In the genomic region with DNA sequence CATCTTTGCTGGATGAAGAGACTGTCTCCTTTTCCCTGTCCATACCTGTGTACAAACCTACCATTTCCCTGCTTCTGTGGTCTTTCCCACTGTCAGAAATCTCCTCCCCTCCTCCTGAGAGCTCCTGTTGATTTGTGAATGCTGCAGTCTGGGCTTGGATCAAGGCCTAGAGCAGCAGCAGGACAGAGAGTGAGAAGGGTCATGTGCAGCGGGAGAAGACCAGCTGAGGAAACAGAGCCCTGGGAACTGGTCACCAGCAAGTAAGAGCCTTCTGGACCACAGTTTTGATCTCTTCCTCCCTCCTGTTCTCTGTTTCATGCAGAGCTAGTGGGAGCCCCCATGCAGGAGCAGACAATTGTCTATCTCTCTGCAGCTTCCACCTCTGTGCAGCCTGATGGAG, we compare ENCODE assay signal across 32 mouse cellular contexts. TPM values are rescaled to one million over a fixed set of nuclear protein-coding genes. Genes with fewer than 3 reads are reported as not detected.
DNase-seq lines count a peak whose midpoint lies in the region; ATAC-seq lines count a peak whose summit lies in the region.
"Had no signal": no experiment of that assay in that cellular context is flagged by ENCODE, and none has a peak within 500 bp of the region (broad histone marks: within the 10 kb centered on the region; RNA-seq: fewer than 3 reads in every experiment).

No protein-coding gene starts in this region.

- no peak overlapping the region for H3K27ac ChIP-seq in forebrain, embryonic 11.5 days (ENCODE audit: low read depth, low read length)
- no peak overlapping the region for H3K27ac ChIP-seq in forebrain, embryonic 12.5 days
- H3K27ac ChIP-seq: embryonic facial prominence, embryonic 10.5 days; embryonic facial prominence, embryonic 13.5 days; forebrain, embryonic 15.5 days; gastrocnemius, adult 2 months; heart, embryonic 15.5 days; hindbrain, embryonic 14.5 days; hindbrain, postnatal 0 days had no signal

- H3K9ac ChIP-seq in forebrain, embryonic 11.5 days (ENCODE audit: low read length) = no peak overlapping the region
- no peak overlapping the region for H3K9ac ChIP-seq in forebrain, embryonic 12.5 days
- H3K9ac ChIP-seq: embryonic facial prominence, embryonic 13.5 days; forebrain, embryonic 15.5 days; heart, embryonic 12.5 days; heart, embryonic 15.5 days; hindbrain, embryonic 14.5 days had no signal

- H3K27me3 ChIP-seq in forebrain, embryonic 11.5 days (ENCODE audit: control insufficient read depth, insufficient read depth, low read length) = no peaks in the 10 kb centered on the region
- H3K27me3 ChIP-seq in forebrain, embryonic 12.5 days = peaks cover 10% of the 10 kb centered on the region; the same call in 1 of the 2 replicates
- H3K27me3 ChIP-seq: embryonic facial prominence, embryonic 13.5 days; forebrain, embryonic 15.5 days had no signal

- no peak overlapping the region for H3K4me3 ChIP-seq in forebrain, embryonic 11.5 days (ENCODE audit: low read depth, low read length)
- no peak overlapping the region for H3K4me3 ChIP-seq in forebrain, embryonic 12.5 days (replicated peaks)
- H3K4me3 ChIP-seq: embryonic facial prominence, embryonic 10.5 days; embryonic facial prominence, embryonic 13.5 days; erythroblast, embryonic 14.5 days; forebrain, embryonic 15.5 days; gastrocnemius, adult 2 months; heart, embryonic 12.5 days; heart, embryonic 15.5 days had no signal

- H3K9me3 ChIP-seq in forebrain, embryonic 11.5 days (ENCODE audit: control insufficient read depth, low read length) = no peaks in the 10 kb centered on the region
- H3K9me3 ChIP-seq in forebrain, embryonic 12.5 days = no peaks in the 10 kb centered on the region
- H3K9me3 ChIP-seq: embryonic facial prominence, embryonic 10.5 days; embryonic facial prominence, embryonic 13.5 days; forebrain, embryonic 15.5 days; heart, embryonic 12.5 days; heart, embryonic 15.5 days had no signal

- no peak for ATAC-seq in forebrain, embryonic 11.5 days (replicated peaks; ENCODE audit: low FRiP score)
- no peak for ATAC-seq in forebrain, embryonic 12.5 days (ENCODE audit: low FRiP score)
- ATAC-seq: activated CD4-positive, CD25-positive, alpha-beta regulatory T cell, adult 4 months; forebrain, embryonic 15.5 days; hindbrain, postnatal 0 days; inflammation-experienced regulatory T-cells, adult 6 months had no signal

- H3K4me1 ChIP-seq in forebrain, embryonic 11.5 days (replicated peaks; ENCODE audit: control insufficient read depth, insufficient read depth, low read length) = no peaks in the 10 kb centered on the region; the same call in 1 of the 2 replicates
- H3K4me1 ChIP-seq in forebrain, embryonic 12.5 days = peaks cover 16% of the 10 kb centered on the region

- no peaks in the 10 kb centered on the region for H3K36me3 ChIP-seq in forebrain, embryonic 11.5 days (ENCODE audit: control insufficient read depth, insufficient read depth, low read length)
- H3K36me3 ChIP-seq in forebrain, embryonic 12.5 days (replicated peaks) = no peaks in the 10 kb centered on the region
- H3K36me3 ChIP-seq: forebrain, embryonic 15.5 days; heart, embryonic 15.5 days had no signal

- H3K4me2 ChIP-seq in forebrain, embryonic 11.5 days (ENCODE audit: low read depth, low read length, severe bottlenecking) = no peak overlapping the region
- H3K4me2 ChIP-seq in forebrain, embryonic 12.5 days = no peak overlapping the region
- H3K4me2 ChIP-seq: embryonic facial prominence, embryonic 13.5 days; forebrain, embryonic 15.5 days; heart, embryonic 12.5 days; heart, embryonic 15.5 days; hindbrain, embryonic 14.5 days had no signal

- 86% methylated on average over 1 of the region's 1 CpGs for WGBS in forebrain, embryonic 11.5 days
- 96% methylated on average over 1 of the region's 1 CpGs for WGBS in forebrain, embryonic 12.5 days

- DNase-seq in forebrain, embryonic 11.5 days (ENCODE audit: low spot score) = peak; percentile 36
- peak; percentile 19 for DNase-seq in kidney, postnatal 10 days
- no peak for DNase-seq in kidney, adult 9 months
- DNase-seq in right cerebral cortex, postnatal 10 days (ENCODE audit: low spot score in 2 of 2) = peak; percentile 13 to 23
- no peak for DNase-seq in right cerebral cortex, postnatal 25 days
- peak; percentile 23 for DNase-seq in testis, postnatal 10 days (ENCODE audit: low spot score)
- DNase-seq in cerebellum, postnatal 14 days = no peak
- DNase-seq: adrenal gland, postnatal 10 days; adrenal gland, postnatal 36 days; cerebellum, adult 11 months; cerebellum, adult 9-11 months; cerebellum, postnatal 36 days; embryo, embryonic 11 days; gastrocnemius, adult 2 months; gastrocnemius, postnatal 14 days; heart, adult 18-20 months; heart, postnatal 10 days; heart, postnatal 4 days had no signal

RNA-seq across cellular contexts. Expression of gene Rgs19, which starts 2.0 kb away (rescaled TPM):
- 64.7 and 74.8 TPM in 2 replicates for polyA plus RNA-seq in forebrain, embryonic 11.5 days (2014; fragmentation: Nextera tagmentation; extraction: Ambion mirVana)
- 47.5 and 47.6 TPM in 2 replicates for polyA plus RNA-seq in forebrain, embryonic 12.5 days (2016; fragmentation: Nextera tagmentation; extraction: Ambion mirVana)

RNA-seq across cellular contexts. Expression of gene Lkaaear1, which starts 2.5 kb away (rescaled TPM):
- not detected in 2 replicates for polyA plus RNA-seq in forebrain, embryonic 11.5 days (2014; fragmentation: Nextera tagmentation; extraction: Ambion mirVana)
- not detected in 2 replicates for polyA plus RNA-seq in forebrain, embryonic 12.5 days (2016; fragmentation: Nextera tagmentation; extraction: Ambion mirVana)
- polyA plus RNA-seq: activated CD4-positive, CD25-positive, alpha-beta regulatory T cell, adult 4 months; cerebellum, adult 2 months; cortical plate, adult 2 months; embryonic facial prominence, embryonic 10.5 days; embryonic facial prominence, embryonic 13.5 days; erythroblast, embryonic 14.5 days; forebrain, embryonic 15.5 days; heart, embryonic 12.5 days; heart, embryonic 15.5 days; hindbrain, embryonic 11.5 days; hindbrain, embryonic 14.5 days; hindbrain, postnatal 0 days; inflammation-experienced regulatory T-cells, adult 6 months had no signal

RNA-seq across cellular contexts. Expression of gene Tcea2, which starts 15.7 kb away (rescaled TPM):
- polyA plus RNA-seq in forebrain, embryonic 11.5 days (2014; fragmentation: Nextera tagmentation; extraction: Ambion mirVana) = 21.1 and 22.6 TPM in 2 replicates
- 23.2 and 28.2 TPM in 2 replicates for polyA plus RNA-seq in forebrain, embryonic 12.5 days (2016; fragmentation: Nextera tagmentation; extraction: Ambion mirVana)
- polyA plus RNA-seq: erythroblast, embryonic 14.5 days had no signal

RNA-seq across cellular contexts. Expression of gene Oprl1, which starts 19.0 kb away (rescaled TPM):
- polyA plus RNA-seq in forebrain, embryonic 11.5 days (2014; fragmentation: Nextera tagmentation; extraction: Ambion mirVana) = 12.8 and 15.8 TPM in 2 replicates
- polyA plus RNA-seq in forebrain, embryonic 12.5 days (2016; fragmentation: Nextera tagmentation; extraction: Ambion mirVana) = 28.4 and 29.2 TPM in 2 replicates
- polyA plus RNA-seq: activated CD4-positive, CD25-positive, alpha-beta regulatory T cell, adult 4 months; erythroblast, embryonic 14.5 days had no signal

RNA-seq across cellular contexts. Expression of gene Sox18, which starts 24.3 kb away (rescaled TPM):
- 15.8 and 18.8 TPM in 2 replicates for polyA plus RNA-seq in forebrain, embryonic 11.5 days (2014; fragmentation: Nextera tagmentation; extraction: Ambion mirVana)
- polyA plus RNA-seq in forebrain, embryonic 12.5 days (2016; fragmentation: Nextera tagmentation; extraction: Ambion mirVana) = 14.1 and 15.2 TPM in 2 replicates
- polyA plus RNA-seq: activated CD4-positive, CD25-positive, alpha-beta regulatory T cell, adult 4 months; inflammation-experienced regulatory T-cells, adult 6 months had no signal

Comparison
In these comparisons a context has a peak if more than half of its experiments do, and no peak if none do; other contexts are left out.
1. DNase-seq: peak in forebrain, embryonic 11.5 days (single experiment), kidney, postnatal 10 days (single experiment), right cerebral cortex, postnatal 10 days (2 of 2) and testis, postnatal 10 days (single experiment); none in kidney, adult 9 months (single experiment), right cerebral cortex, postnatal 25 days (single experiment) and cerebellum, postnatal 14 days (0 of 2).